Mouse (Mus musculus) liver, postnatal 0 days (tissue): ENCODE data around the gene Zyx. TPM values are rescaled to one million over a fixed set of nuclear protein-coding genes. Genes with fewer than 3 reads are reported as not detected.

Experiments
- ATAC-seq: fragments of 200-750 bp; cut with Nextera tagmentation; 2 replicates; pipeline ENCODE4 v1.8.0; 2017; ENCODE audit warnings: mild to moderate bottlenecking, moderate library complexity
- DNase-seq: peaks from one replicate; pipeline ENCODE4 v3.0.0-alpha.2; 2016
- H3K27ac ChIP-seq: fragments of 300-500 bp; sonication (generic); 2 replicates; pipeline ENCODE4 v1.5.1; 2014; ENCODE audit warnings: antibody characterized with exemption, moderate library complexity, mild to moderate bottlenecking, low read depth
- H3K27me3 ChIP-seq: fragments of 300-500 bp; sonication (generic); 2 replicates; pipeline ENCODE4 v1.6.1; 2014; ENCODE audit warnings: low read length, control low read depth, mixed read lengths; ENCODE audit not compliant: insufficient read depth
- H3K36me3 ChIP-seq: fragments of 300-500 bp; sonication (generic); replicated peaks from 2 replicates; pipeline ENCODE4 v1.6.1; 2014; ENCODE audit warnings: mild to moderate bottlenecking, control low read depth, low read length, moderate library complexity, mixed read lengths; ENCODE audit not compliant: insufficient read depth
- H3K4me1 ChIP-seq: fragments of 300-500 bp; sonication (generic); 2 replicates; pipeline ENCODE4 v1.6.1; 2014; ENCODE audit warnings: antibody characterized with exemption, mild to moderate bottlenecking, control low read depth; ENCODE audit not compliant: insufficient read depth
- H3K4me2 ChIP-seq: fragments of 300-500 bp; sonication (generic); 2 replicates; pipeline ENCODE4 v1.6.1; 2014; ENCODE audit warnings: low read depth, mild to moderate bottlenecking, low read length, moderate library complexity, mixed read lengths
- H3K4me3 ChIP-seq: fragments of 300-500 bp; sonication (generic); 2 replicates; pipeline ENCODE4 v1.5.1; 2014; ENCODE audit warnings: low read depth, low read length
- H3K9ac ChIP-seq: fragments of 300-500 bp; sonication (generic); replicated peaks from 2 replicates; pipeline ENCODE4 v1.6.1; 2014; ENCODE audit warnings: mild to moderate bottlenecking, moderate library complexity
- H3K9me3 ChIP-seq: fragments of 300-500 bp; sonication (generic); 2 replicates; pipeline ENCODE4 v1.6.1; 2016; ENCODE audit warnings: mild to moderate bottlenecking, control low read depth, low read length, mixed read lengths
- CTCF ChIP-seq: sonication (generic); IDR thresholded peaks from 2 replicates; pipeline ENCODE4 v1.5.1; 2016; ENCODE audit warnings: antibody characterized with exemption, low read depth
- EP300 ChIP-seq: IDR thresholded peaks from 2 replicates; pipeline ENCODE4 v1.6.1; 2016; ENCODE audit warnings: antibody characterized with exemption, low read depth, mild to moderate bottlenecking
- WGBS: fragments of 180-500 bp; shearing (Covaris S2); extraction: QIAGEN DNeasy Blood & Tissue Kit; methylation state at CpG from one replicate; pipeline ENCODE4 v1.1.7; 2014; ENCODE audit not compliant: insufficient replicate concordance; 5-methylcytosine and 5-hydroxymethylcytosine counted together
- polyA plus RNA-seq: library from polyadenylated mRNA; unstranded; fragments of >200 nt; fragmentation: Nextera tagmentation; extraction: Ambion mirVana; gene quantifications from 2 replicates; pipeline ENCODE4 v1.2.1, GENCODE M21; 2015

Gene Zyx
- 55.3 and 57.8 TPM in 2 replicates for polyA plus RNA-seq

GRCm38 (mm10) chr6:42349426-42350020, at the start of gene Zyx:
Zyx (plus strand) TSS chr6:42349630.
- Histone ChIP-seq H3K27me3 (no peaks in the 10 kb centered on the region), H3K9me3 (no peaks in the 10 kb centered on the region), H3K4me2 (peak within 1 kb of the TSS; percentile 89), H3K4me1 (peaks cover 31% of the 10 kb centered on the region), H3K9ac (peak within 1 kb of the TSS; percentile 92), H3K4me3 (peak within 1 kb of the TSS; percentile 87), H3K36me3 (peaks cover 8% of the 10 kb centered on the region; the same call in 1 of the 2 replicates), H3K27ac (peak within 1 kb of the TSS; percentile 96)
- TF ChIP-seq CTCF: peak; percentile 52
- no peak for TF ChIP-seq EP300
- WGBS: under 1% methylated on average over 26 of the region's 36 CpGs
- DNase-seq (peak; percentile 94), ATAC-seq (peak; percentile 91)

GRCm38 (mm10) chr6:42309816-42310378, 39.5 kb upstream of the Zyx start:
- Histone ChIP-seq H3K27me3 (no peaks in the 10 kb centered on the region), H3K36me3 (no peaks in the 10 kb centered on the region), H3K4me1 (no peaks in the 10 kb centered on the region), H3K4me3 (no peak overlapping the region), H3K9me3 (no peaks in the 10 kb centered on the region), H3K9ac (no peak overlapping the region), H3K27ac (no peak overlapping the region), H3K4me2 (no peak overlapping the region)
- DNase-seq (no peak), ATAC-seq (no peak)
- WGBS: 37% methylated on average over 8 of the region's 8 CpGs
- peak; percentile 47 for TF ChIP-seq CTCF
- TF ChIP-seq EP300: no peak

- Histone ChIP-seq H3K4me2 (no peak overlapping the region), H3K27ac (no peak overlapping the region), H3K27me3 (no peaks in the 10 kb centered on the region), H3K9me3 (no peaks in the 10 kb centered on the region), H3K9ac (no peak overlapping the region), H3K4me3 (no peak overlapping the region), H3K36me3 (no peaks in the 10 kb centered on the region), H3K4me1 (no peaks in the 10 kb centered on the region)
- TF ChIP-seq EP300 (no peak), CTCF (no peak)
- 56% methylated on average over 2 of the region's 2 CpGs for WGBS
- no peak for DNase-seq
- ATAC-seq: no peak
Observed at GRCm38 (mm10) chr6:42310427-42311053, 38.9 kb upstream of the Zyx start.

GRCm38 (mm10) chr6:42318293-42318692, 31.1 kb upstream of the Zyx start:
- Histone ChIP-seq H3K4me2 (no peak overlapping the region), H3K36me3 (no peaks in the 10 kb centered on the region), H3K9ac (no peak overlapping the region), H3K27me3 (peaks cover 25% of the 10 kb centered on the region), H3K27ac (no peak overlapping the region), H3K9me3 (no peaks in the 10 kb centered on the region), H3K4me1 (no peaks in the 10 kb centered on the region), H3K4me3 (no peak overlapping the region)
- no peak for ATAC-seq
- TF ChIP-seq CTCF (no peak), EP300 (no peak)
- 71% methylated on average over 4 of the region's 4 CpGs for WGBS
- no peak for DNase-seq

GRCm38 (mm10) chr6:42323371-42324066, 25.9 kb upstream of the Zyx start:
- peak overlapping the region; percentile 74; the same call in 1 of the 2 replicates for H3K4me2 ChIP-seq
- H3K9me3 ChIP-seq: no peaks in the 10 kb centered on the region
- H3K27ac ChIP-seq: no peak overlapping the region
- H3K36me3 ChIP-seq: no peaks in the 10 kb centered on the region
- DNase-seq: no peak
- no peak for TF ChIP-seq EP300
- ATAC-seq: no peak
- peak overlapping the region; percentile 41; the same call in 1 of the 2 replicates for H3K4me3 ChIP-seq
- 3% methylated on average over 28 of the region's 28 CpGs for WGBS
- peaks cover 8% of the 10 kb centered on the region for H3K4me1 ChIP-seq
- no peak overlapping the region for H3K9ac ChIP-seq
- peaks cover 49% of the 10 kb centered on the region for H3K27me3 ChIP-seq

- Histone ChIP-seq H3K4me2 (peak overlapping the region; percentile 74), H3K4me3 (peak overlapping the region; percentile 41), H3K27me3 (peaks cover 49% of the 10 kb centered on the region), H3K9ac (no peak overlapping the region), H3K9me3 (no peaks in the 10 kb centered on the region), H3K36me3 (no peaks in the 10 kb centered on the region), H3K4me1 (peaks cover 8% of the 10 kb centered on the region), H3K27ac (no peak overlapping the region)
- no peak for TF ChIP-seq EP300
- TF ChIP-seq CTCF: no peak
- 0 out of 2 replicates have a peak, but pooled peaks have one; percentile 10 for ATAC-seq
- 2% methylated on average over 21 of the region's 32 CpGs for WGBS
- no peak for DNase-seq
Observed at GRCm38 (mm10) chr6:42324067-42324481, 25.4 kb upstream of the Zyx start.
